Mouse (Mus musculus) bone marrow macrophage, adult 2 months (primary cell): ENCODE data around the gene Zc2hc1c.

Experiments used
- CTCF ChIP-seq: IDR thresholded peaks from 2 replicates; pipeline ENCODE4 v1.5.1; 2012; ENCODE audit warnings: low read depth, mild to moderate bottlenecking, low read length, moderate library complexity
- POLR2A ChIP-seq: IDR thresholded peaks from 2 replicates; pipeline ENCODE4 v1.6.1; 2012; ENCODE audit warnings: mild to moderate bottlenecking, low read depth, low read length, borderline replicate concordance

GRCm38 (mm10) chr12:85347196-85347595 lies 58.8 kb downstream of the Zc2hc1c start:
- no peak for TF ChIP-seq CTCF
- TF ChIP-seq POLR2A: no peak
